Mouse (Mus musculus): Measurements from ENCODE around the gene Fpr1. TPM values are rescaled to one million over a fixed set of nuclear protein-coding genes. Genes with fewer than 3 reads are reported as not detected.
A peak's percentile ranks its signal among the peaks of the same experiment; 100 is the strongest.
"Not testable (repeated sequence)": the region's sequence is repeated elsewhere in the genome, so short reads cannot be mapped to it uniquely, and the experiment has no call there.

Fpr1 gene
- total RNA-seq, 2 experiments from 2014 or later, result not detected

DNA sequence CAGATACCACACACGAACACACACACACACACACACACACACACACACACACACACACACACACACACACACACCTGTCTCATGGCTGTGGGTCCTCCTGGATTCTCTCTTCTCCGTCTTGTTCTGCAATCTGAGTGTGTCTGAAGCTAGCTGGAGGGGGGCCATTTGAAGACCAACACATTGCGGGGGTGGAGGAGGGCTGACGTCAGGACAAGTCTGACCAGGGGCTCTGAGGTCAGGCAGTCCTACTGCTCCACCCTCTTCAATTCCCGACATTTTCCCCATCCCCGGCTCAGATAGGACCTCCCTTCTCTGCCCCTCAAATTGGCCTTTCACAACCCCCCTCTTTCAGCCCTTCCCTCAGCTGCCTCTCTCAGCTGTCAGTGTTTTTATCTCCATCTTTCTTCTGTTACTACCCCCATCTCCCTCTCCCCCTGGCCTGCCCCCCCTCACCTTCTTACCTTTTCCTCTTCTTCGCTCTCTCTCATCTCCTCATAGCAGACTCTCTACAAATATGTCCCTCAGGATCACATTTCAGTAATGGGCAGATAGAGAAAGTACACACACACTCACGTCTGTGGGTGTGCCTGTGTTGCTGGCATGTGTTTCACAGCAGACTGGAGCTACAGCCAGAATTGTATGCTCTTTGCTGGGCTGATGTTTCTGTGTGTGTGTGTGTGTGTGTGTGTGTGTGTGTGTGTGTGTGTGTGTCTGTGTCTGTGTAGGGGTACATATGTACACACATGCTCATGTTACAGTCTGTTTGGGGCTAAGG, 28.5 kb downstream of the Fpr1 start, which contains the start of gene Has1:
Has1 (minus strand) TSS at position 142 of the 775 bp plus-strand sequence.
- intact Hi-C loops (cut with DNase I), result no loop called here
- no peak for DNase-seq

DNA sequence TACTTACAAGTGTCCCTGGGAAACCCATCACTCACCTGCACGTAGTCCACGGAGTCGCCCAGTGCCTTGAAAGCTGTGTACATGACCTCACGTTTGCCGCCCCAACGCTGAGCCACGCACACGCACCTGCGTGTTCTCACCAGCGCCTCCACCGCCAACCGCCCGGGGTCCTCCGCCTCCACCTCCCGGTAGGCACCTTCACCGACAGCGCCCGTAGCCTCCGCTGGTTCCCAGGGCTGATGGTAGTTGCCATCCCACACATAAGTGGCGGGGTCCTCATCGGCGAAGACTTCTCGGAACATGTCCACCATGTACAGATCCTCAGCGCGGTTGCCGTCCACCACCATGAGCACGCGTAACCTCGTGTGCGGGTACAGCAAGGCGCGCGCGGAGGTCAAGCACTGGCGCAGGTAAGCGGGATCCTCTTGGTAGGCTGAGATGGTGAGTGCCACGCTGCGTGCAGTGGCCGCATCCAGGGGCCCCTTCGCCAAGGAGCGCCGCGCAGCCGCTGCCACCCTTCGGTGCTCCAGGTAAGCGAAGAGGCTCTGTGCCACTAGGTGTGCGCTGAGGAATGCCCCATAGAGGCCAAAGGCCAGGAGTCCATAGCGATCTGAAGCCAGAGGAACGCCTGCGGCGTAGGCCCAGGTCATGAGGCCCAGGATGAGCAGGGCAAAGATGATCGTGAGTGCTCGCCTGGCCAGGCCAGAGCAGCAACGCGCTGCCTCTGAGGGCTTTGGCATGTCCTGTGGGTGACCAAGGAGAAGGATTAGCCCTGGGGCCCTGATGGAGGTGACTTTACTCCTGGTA, 33.6 kb downstream of the Fpr1 start:
- intact Hi-C loops (cut with DNase I), result no loop called here
- no peak for DNase-seq

DNA sequence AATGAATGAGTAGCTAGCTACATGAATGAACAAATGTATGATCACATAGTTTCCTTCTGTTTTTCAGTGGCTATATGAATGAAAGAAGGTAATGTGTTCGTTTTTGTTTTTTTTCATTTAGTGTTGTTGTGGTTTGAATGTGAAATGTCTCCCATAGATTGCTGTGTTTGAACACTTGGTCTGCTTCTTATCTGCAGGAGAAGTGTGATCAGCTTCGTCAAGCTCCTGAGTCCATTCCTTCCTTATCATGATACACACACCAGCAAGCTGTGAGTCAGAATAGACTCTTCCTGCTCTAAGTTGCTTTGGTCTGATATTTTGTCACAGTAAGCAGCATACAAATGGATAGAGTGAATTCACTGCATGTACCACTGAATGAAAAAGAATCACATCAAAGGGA, 34.8 kb downstream of the Fpr1 start:
- intact Hi-C loops (cut with DNase I), result no loop called here
- no peak for DNase-seq

DNA sequence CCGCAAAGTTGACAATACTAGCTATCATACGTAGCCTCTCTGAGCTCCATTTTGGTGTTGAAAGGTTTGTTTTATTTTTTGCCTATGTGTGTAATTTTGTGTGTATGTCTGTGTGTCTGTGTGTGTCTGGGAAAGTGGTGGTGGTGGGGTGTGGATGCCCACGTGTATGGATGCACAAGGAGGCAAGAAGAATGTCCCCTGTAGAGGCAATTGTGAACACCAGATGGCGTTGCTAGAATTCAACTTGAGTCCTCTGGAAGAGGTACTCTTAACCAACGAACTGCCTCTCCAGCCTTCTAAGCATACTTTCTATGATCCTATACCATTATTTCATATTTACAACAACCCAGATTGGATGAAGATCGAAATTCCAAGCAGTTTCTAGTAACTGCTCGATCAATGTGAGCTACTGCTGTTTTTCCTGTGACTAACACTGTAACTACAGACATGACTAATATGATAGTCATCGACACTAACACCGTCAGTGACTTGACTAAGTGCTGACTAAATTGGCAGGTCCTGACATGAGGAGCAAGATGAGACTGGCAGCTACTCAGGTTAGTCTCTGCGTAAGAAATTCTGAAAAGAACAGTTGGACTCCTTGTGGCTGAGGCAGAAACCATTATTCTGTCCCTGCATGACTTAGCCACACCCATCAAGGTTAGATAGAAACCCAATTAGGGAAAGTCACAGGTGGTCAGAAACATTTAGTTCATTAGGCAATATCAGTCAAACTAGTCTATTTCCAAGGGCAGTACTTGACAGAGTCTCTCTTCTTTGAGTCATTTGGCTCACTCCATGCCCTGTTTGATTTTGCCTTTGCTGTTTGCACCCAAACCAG, 38.3 kb downstream of the Fpr1 start:
- DNase-seq, result no peak
- intact Hi-C loops (cut with DNase I), result no loop called here

DNA sequence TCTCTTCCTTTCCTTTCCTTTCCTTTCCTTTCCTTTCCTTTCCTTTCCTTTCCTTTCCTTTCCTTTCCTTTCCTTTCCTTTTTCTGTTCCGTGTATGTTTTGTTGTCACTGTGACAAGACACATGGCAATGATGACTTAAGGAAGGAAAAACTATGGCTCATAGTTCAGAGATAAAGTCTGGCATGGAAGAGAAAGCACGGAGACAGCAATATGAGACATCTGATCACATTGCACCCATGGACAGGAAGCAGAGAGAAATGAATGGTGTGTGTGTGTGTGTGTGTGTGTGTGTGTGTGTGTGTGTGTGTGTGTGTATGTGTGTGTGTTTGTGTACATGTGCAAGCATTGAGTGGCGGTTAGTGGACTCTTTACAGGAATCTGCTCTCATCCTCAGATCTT, 39.1 kb downstream of the Fpr1 start:
- DNase-seq, result not testable (repeated sequence)
- intact Hi-C loops (cut with DNase I), result loop anchor here (5.0 kb wide), 1 partner anchor 53 kb away; no protein-coding TSS in a partner anchor

DNA sequence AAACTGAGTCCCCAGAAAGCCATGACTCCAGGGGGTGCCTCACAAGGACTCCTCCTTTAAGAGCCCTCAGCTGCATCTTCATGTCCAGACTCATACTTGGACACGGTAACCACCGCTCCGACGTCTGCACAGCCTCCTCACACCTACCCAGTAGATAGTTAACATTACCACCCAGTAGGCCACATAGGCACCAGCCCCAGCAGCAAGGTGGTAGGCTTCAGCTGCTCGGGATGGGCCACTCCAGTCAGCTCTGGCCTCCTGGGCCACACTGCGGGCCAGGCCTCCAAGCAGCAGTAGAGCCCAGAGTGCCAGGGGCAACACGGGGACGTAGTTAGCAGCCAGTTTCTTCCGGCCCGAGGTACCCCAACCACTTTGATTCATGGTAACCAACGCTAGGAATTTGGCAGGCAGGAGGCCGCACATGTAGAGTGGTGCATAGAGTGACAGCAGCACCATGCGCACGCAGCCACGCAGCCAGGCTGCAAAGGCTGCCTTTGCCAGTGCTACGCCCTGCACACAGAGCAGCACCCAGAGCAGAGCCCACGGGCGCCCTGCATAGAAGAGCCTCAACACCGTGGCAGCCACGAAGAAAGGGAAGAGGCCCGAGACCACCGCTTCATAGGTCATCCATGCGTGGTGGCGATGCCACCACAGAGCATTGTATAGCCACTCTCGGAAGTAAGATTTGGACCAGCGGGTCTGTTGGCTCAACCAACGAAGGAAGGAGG, 40.0 kb downstream of the Fpr1 start:
- intact Hi-C loops (cut with DNase I), result loop anchor here (5.0 kb wide), 1 partner anchor 54 kb away; no protein-coding TSS in a partner anchor
- DNase-seq, result no peak

DNA sequence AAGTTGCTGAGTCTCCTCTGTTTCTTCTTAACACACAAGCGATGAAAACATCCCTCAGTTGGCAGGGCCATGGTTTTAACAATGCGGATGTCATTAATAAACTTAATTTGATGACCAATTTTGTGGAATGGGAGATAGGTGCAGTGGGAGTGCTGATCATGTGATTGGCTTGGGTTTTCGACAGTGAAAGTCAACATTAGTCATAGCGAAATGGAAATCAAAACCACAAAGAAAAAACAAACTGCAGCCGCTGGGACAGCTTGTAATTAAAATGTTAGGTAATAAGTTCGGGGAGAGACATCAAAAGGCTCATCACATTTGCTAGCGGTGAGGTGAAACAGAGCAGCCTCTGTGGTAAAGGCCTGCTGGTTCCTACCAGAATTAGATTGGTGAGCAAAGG, 42.9 kb downstream of the Fpr1 start:
- intact Hi-C loops (cut with DNase I), result loop anchor here (5.0 kb wide), 1 partner anchor 57 kb away; no protein-coding TSS in a partner anchor
- DNase-seq, result no peak

DNA sequence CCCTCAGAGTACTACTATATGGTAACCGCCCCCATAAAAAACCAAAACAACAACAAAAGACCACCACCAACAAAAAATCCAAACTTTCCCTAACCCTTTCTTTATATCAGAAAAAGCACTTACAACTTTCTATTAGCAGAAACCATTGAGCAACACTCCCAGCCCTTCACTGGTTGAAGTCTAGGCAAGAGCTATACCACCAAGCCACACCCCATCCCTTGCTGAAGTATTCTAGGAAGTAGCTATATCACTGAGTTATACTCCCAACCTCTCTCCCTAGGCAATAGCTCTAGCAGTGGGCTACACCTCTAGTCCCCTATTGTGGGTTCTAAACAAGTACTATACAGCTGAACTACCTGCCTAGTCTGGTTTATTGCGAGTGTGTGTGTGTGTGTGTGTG, 44.5 kb downstream of the Fpr1 start:
- DNase-seq, result no peak
- intact Hi-C loops (cut with DNase I), result no loop called here

DNA sequence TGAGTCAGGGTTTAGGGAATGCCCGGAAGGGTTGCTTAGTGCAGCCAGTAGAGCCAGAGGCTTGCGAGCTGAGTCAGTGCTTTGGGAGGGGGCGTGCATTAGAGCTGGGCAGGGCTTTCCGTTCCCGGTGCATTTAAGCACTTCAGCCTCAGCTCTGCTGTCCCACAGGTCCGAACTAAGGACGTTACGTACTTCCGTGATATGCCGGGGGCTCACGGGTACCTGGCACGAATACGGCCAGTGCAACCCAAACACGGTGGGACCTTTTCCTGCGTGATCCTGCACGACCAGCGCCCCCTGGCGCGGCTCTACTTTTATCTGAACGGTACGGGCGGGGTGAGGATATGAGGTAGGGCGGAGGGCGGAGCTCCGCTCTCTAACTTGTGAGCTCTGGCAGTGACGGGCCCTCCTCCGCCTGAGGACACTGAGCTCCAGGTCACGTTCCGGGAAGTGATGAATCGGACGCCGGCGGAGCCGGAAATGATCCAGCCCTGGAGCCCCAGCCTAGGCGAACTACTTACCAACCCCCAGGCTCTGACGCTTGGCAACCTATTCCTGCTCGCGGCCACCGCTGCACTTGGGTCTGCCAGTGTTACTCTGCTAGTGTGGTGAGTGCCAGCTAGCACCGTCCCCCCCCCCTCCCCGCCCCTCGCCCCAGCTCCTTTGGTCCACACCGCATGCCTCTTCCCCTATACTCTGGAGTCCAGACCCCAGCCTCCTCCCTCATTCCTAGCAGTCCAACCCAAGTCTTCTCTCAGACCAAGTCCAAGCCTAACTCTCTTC, 45.6 kb downstream of the Fpr1 start:
- intact Hi-C loops (cut with DNase I), result loop anchor here (1.0 kb wide), 1 partner anchor 72 kb away; no protein-coding TSS in a partner anchor
- DNase-seq, result peak; percentile 96

DNA sequence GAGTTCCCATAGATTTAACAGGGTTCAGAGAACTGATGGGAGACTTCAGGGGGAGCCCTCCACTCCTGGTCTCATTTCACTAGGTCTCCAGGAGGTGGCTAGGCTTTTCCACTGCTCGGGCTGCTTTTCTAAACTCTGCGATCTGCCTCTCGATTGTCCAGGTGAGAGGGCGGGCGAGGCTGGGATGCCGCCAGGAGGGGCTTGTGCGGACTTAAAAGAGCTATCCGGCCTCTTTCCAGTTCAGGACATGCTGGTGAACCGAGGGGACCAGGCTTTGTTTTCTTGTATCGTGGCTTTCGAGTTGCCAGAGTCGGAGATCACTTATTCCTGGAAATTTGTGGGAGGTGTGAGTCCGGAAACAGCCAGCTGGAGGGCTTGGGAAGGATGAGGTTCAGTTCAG, 46.3 kb downstream of the Fpr1 start:
- intact Hi-C loops (cut with DNase I), result no loop called here
- no peak for DNase-seq

DNA sequence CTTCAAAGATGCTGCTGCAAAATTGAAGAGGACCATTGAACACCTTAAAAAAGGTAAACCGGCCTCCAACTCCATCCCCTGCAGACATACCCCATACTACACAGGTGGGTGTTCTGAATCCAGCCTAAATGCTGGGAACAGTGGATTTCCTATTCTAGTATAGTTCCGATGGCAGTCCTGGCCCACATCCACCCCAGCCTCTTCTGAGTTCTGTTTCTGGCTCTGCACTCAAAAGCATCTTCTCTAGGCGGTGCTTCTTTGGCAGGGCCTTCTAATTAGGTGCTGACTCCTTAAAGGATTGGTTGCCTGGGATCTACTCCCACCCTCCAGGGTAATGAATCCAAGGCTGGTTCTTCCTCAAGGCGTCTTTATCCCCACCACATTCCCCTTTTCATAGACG, 47.6 kb downstream of the Fpr1 start:
- intact Hi-C loops (cut with DNase I), result no loop called here
- DNase-seq, result no peak

DNA sequence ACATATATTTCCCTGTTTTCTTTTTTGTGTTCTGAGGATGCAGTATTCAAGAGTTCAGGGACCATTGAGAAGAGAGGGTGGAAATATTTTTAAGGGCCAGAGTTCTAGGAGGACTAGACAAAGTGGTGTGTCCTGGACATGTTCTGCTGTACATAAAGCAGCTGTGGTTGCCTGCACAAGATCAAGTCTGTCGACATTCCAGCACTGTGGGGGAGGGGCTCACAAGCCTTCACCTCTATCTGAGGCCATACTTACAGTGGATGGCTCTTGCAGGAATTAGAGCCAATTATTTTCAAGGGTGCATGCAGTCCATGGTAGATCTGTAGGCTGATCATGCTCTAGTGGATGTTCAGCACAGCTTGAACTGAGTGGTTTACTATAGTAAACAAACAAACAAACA, 48.8 kb downstream of the Fpr1 start:
- intact Hi-C loops (cut with DNase I), result no loop called here

DNA sequence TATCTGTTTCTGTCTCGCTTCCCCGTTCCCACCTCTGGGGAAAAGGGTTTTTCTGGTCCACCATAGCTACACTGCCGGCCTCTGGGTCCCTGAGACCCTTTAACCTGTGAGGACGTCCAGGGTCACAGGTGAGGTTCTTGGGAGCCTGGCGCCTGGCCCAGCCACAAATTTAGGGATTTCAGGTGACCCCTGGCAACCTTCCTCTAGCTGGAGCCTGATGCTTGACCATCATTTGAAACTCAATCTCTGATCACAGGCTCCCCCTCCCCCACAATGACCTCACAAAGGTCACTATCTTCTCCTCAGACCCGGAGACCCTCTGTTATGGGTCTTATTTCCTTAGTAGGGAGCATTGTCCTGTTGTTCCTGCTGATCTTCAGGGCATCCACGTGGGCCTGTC, 53.0 kb downstream of the Fpr1 start:
- intact Hi-C loops (cut with DNase I), result no loop called here
- no peak for DNase-seq

More for the DNA sequence above, 48.8 kb downstream of the Fpr1 start:
- no peak for DNase-seq

DNA sequence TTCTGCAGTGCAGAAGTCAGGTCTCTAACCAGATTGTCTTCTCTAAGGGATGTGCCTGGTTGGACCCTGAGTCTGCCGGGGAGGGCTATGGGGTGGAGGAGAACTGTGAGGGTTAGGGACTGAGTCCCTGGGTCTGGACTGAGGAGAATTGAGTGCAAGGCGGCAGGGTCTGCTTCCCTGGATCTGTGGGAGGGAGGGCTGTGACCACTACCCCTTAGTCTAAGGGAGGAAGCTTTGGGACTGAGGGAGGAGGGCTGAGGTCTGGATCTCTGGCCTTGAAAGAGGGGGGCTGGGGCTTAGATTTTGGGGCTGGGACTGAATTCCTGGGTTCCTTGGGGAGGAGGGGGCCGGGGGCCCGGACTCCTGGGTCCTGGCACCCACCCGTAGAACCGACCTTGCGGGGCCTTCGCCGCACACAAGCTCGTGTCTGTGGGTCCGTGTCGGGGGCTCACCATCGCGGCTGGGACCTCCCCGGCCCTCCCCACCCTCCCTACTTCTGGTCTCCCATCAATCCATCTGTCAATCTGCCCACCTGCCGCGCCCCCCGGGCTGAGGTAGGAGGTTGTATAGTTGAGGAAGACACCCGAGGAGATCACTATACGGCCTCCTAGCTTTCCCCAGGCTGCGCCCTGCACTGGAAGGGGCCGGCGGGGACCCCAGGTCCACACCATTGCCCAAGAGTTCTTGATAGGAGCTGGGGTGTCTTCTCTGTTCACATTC, 53.8 kb downstream of the Fpr1 start:
- intact Hi-C loops (cut with DNase I), result no loop called here
- DNase-seq, result no peak

DNA sequence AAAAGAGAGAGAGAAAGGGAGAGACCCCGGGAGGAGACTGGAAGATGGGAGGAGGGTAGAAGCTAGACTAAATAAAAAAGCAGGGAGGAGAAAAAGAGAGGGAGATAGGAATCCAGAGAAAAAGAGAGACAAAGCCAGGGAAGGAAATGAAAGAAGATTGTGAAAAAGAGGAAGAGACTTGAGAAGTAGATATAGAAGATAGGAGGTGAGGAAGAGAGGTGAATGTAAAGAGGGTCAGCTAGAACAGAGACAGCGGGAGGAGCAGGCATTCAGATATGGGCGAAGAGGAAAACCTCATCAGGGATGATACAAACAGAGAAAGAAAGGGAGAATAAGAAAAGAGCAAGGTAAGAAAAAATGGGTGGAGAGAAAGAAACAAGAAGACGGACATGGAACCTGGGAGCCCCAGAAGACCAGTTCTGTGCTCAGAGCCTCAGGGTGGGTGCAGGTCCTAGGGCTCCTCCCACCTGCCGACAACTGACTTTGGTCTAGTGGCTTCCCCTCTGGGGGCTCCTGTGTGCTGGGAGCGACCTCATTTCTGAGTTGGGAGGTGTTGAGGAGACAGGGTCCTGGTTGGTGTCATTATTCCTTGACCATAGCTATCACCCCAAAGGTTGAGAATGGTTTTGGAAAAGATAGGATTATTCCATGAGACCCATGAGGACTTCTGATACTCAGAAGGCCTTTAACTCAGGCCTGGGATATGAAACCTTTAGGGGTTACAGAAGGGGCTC, 54.5 kb downstream of the Fpr1 start:
- intact Hi-C loops (cut with DNase I), result no loop called here
- DNase-seq, result no peak

DNA sequence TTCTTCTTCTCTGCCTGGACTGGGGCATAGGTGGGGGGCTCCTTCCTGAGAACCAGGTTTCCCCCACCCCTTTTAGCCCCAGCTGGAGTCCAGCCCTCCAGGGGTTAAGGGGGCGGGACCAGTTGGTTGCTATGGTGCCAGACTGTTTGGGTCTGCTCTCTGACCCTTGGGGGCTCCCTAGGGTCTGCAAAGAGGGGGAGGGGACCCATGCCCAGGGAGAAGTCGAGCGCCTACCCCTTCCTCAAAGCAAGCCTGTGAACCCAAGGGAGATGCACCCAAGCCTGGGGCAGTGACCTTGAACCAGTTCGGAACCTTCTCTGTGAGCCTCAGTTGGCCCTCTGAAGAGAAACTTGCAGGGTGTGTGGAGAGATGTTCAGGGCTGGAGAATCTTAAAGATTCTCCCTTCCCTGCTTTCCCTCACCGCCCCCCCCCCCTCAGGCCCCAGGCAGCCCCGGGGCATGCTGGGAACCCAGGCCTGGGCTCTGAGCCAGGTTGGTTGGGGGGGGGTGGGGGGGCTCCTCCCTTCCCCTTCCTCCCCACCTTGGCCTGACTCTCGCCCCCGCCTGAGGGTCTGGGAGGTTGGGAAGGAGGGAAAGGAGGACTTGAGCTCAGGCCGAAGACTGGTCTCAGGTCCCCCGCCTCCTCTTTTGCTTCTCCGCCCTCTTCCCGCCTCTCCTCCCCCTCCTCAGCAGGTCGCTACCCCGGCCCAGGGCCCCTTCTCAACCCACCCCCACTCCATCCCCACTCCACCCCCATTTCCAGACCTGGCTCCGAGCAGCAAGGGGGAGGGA, 55.4 kb downstream of the Fpr1 start:
- intact Hi-C loops (cut with DNase I), result no loop called here
- DNase-seq, result peak; percentile 31 to 41

DNA sequence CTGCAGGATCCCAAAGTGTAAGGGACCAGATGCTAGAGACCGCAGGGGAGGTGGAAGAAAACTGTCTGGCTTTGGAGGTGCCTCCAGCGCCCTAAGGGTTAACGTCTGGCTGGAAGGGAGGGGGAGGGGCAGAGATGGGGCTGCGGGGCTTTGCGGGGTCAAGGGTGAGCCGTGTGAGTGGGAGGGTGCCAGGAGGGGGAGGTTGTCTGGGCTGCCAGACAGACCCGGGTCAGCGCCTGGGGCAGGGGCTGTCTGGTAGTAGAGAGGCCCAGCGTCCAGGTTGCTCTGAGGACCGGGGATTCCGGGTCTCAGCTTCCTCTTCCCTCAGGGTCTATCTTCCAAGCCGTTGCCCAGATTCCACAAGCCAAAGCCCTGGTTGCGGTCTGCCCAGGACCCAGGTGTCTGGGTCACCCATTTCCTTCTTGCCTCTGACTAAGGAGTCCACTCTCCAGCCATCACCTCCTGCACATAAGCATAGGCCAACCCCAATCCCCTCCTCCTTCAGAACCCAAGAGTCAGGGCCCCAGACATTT, 56.0 kb downstream of the Fpr1 start:
- DNase-seq, result peak; percentile 42 to 57
- intact Hi-C loops (cut with DNase I), result no loop called here
